Mouse (Mus musculus): Measurements from ENCODE around the gene Acox3. TPM values are rescaled to one million over a fixed set of nuclear protein-coding genes. Genes with fewer than 3 reads are reported as not detected.
"Not testable (repeated sequence)": the region's sequence is repeated elsewhere in the genome, so short reads cannot be mapped to it uniquely, and the experiment has no call there.

Gene Acox3
- polyA plus RNA-seq, 1 experiment from 2014 or later, result 12.0 TPM

GRCm38 (mm10) chr5:35584259-35584658 is 1.4 kb downstream of the Acox3 start:
- H3K4me2 ChIP-seq (ENCODE audit: low read length); H3K9me3 ChIP-seq (ENCODE audit: control insufficient read depth, low read length); H3K4me3 ChIP-seq (ENCODE audit: low read length); H3K27ac ChIP-seq (ENCODE audit: low read depth, low read length); ATAC-seq; H3K27me3 ChIP-seq (replicated peaks; ENCODE audit: control insufficient read depth, insufficient read depth, low read length); H3K9ac ChIP-seq (ENCODE audit: low read depth, low read length); H3K36me3 ChIP-seq (ENCODE audit: control insufficient read depth, insufficient read depth, low read length): not testable (repeated sequence)
- 89% methylated on average over 2 of the region's 2 CpGs for WGBS
- H3K4me1 ChIP-seq (ENCODE audit: control insufficient read depth, insufficient read depth, low read depth, low read length), result peaks cover 12% of the 10 kb centered on the region

GRCm38 (mm10) chr5:35591497-35591896 is 8.7 kb downstream of the Acox3 start:
- no peak for ATAC-seq
- no peak overlapping the region for H3K27ac ChIP-seq (ENCODE audit: low read depth, low read length)
- peaks cover 44% of the 10 kb centered on the region for H3K36me3 ChIP-seq (ENCODE audit: control insufficient read depth, insufficient read depth, low read length)
- peaks cover 8% of the 10 kb centered on the region for H3K9me3 ChIP-seq (ENCODE audit: control insufficient read depth, low read length)
- WGBS, result 95% methylated on average over 4 of the region's 4 CpGs
- H3K27me3 ChIP-seq (replicated peaks; ENCODE audit: control insufficient read depth, insufficient read depth, low read length), result no peaks in the 10 kb centered on the region
- H3K9ac ChIP-seq (ENCODE audit: low read depth, low read length), result no peak overlapping the region
- H3K4me1 ChIP-seq (ENCODE audit: control insufficient read depth, insufficient read depth, low read depth, low read length), result no peaks in the 10 kb centered on the region
- no peak overlapping the region for H3K4me2 ChIP-seq (ENCODE audit: low read length)
- no peak overlapping the region for H3K4me3 ChIP-seq (ENCODE audit: low read length)

GRCm38 (mm10) chr5:35592081-35592736 is 9.4 kb downstream of the Acox3 start:
- Histone ChIP-seq H3K27me3 (replicated peaks; ENCODE audit: control insufficient read depth, insufficient read depth, low read length) (no peaks in the 10 kb centered on the region), H3K4me1 (ENCODE audit: control insufficient read depth, insufficient read depth, low read depth, low read length) (no peaks in the 10 kb centered on the region), H3K9ac (ENCODE audit: low read depth, low read length) (no peak overlapping the region), H3K4me3 (ENCODE audit: low read length) (no peak overlapping the region), H3K4me2 (ENCODE audit: low read length) (no peak overlapping the region), H3K27ac (ENCODE audit: low read depth, low read length) (no peak overlapping the region), H3K36me3 (ENCODE audit: control insufficient read depth, insufficient read depth, low read length) (peaks cover 45% of the 10 kb centered on the region), H3K9me3 (ENCODE audit: control insufficient read depth, low read length) (peaks cover 8% of the 10 kb centered on the region)
- WGBS, result 78% methylated on average over 21 of the region's 21 CpGs
- ATAC-seq, result no peak

GRCm38 (mm10) chr5:35592824-35593223 is 10.0 kb downstream of the Acox3 start:
- Histone ChIP-seq H3K9me3 (ENCODE audit: control insufficient read depth, low read length) (peaks cover 8% of the 10 kb centered on the region), H3K4me3 (ENCODE audit: low read length) (no peak overlapping the region), H3K4me1 (ENCODE audit: control insufficient read depth, insufficient read depth, low read depth, low read length) (no peaks in the 10 kb centered on the region), H3K27ac (ENCODE audit: low read depth, low read length) (no peak overlapping the region), H3K4me2 (ENCODE audit: low read length) (no peak overlapping the region), H3K27me3 (replicated peaks; ENCODE audit: control insufficient read depth, insufficient read depth, low read length) (no peaks in the 10 kb centered on the region), H3K36me3 (ENCODE audit: control insufficient read depth, insufficient read depth, low read length) (peaks cover 47% of the 10 kb centered on the region), H3K9ac (ENCODE audit: low read depth, low read length) (no peak overlapping the region)
- no peak for ATAC-seq
- WGBS, result 75% methylated on average over 4 of the region's 4 CpGs

- ATAC-seq, result no peak
- Histone ChIP-seq H3K9ac (ENCODE audit: low read depth, low read length) (no peak overlapping the region), H3K36me3 (ENCODE audit: control insufficient read depth, insufficient read depth, low read length) (peaks cover 52% of the 10 kb centered on the region), H3K4me2 (ENCODE audit: low read length) (no peak overlapping the region), H3K4me1 (ENCODE audit: control insufficient read depth, insufficient read depth, low read depth, low read length) (no peaks in the 10 kb centered on the region), H3K9me3 (ENCODE audit: control insufficient read depth, low read length) (peaks cover 8% of the 10 kb centered on the region), H3K27me3 (replicated peaks; ENCODE audit: control insufficient read depth, insufficient read depth, low read length) (no peaks in the 10 kb centered on the region), H3K27ac (ENCODE audit: low read depth, low read length) (no peak overlapping the region), H3K4me3 (ENCODE audit: low read length) (no peak overlapping the region)
- WGBS, result 85% methylated on average over 6 of the region's 6 CpGs
Measured at GRCm38 (mm10) chr5:35593272-35593671, 10.4 kb downstream of the Acox3 start.

GRCm38 (mm10) chr5:35594768-35595167 is 11.9 kb downstream of the Acox3 start:
- no peak for ATAC-seq
- WGBS, result 95% methylated on average over 4 of the region's 4 CpGs
- H3K27me3 ChIP-seq (replicated peaks; ENCODE audit: control insufficient read depth, insufficient read depth, low read length), result no peaks in the 10 kb centered on the region
- no peak overlapping the region for H3K27ac ChIP-seq (ENCODE audit: low read depth, low read length)
- no peak overlapping the region for H3K4me2 ChIP-seq (ENCODE audit: low read length)
- H3K36me3 ChIP-seq (ENCODE audit: control insufficient read depth, insufficient read depth, low read length), result peaks cover 42% of the 10 kb centered on the region
- no peak overlapping the region for H3K9ac ChIP-seq (ENCODE audit: low read depth, low read length)
- peaks cover 8% of the 10 kb centered on the region for H3K9me3 ChIP-seq (ENCODE audit: control insufficient read depth, low read length)
- no peak overlapping the region for H3K4me3 ChIP-seq (ENCODE audit: low read length)
- no peaks in the 10 kb centered on the region for H3K4me1 ChIP-seq (ENCODE audit: control insufficient read depth, insufficient read depth, low read depth, low read length)

- Histone ChIP-seq H3K36me3 (ENCODE audit: control insufficient read depth, insufficient read depth, low read length) (peaks cover 40% of the 10 kb centered on the region), H3K9ac (ENCODE audit: low read depth, low read length) (no peak overlapping the region), H3K27ac (ENCODE audit: low read depth, low read length) (no peak overlapping the region), H3K4me3 (ENCODE audit: low read length) (no peak overlapping the region), H3K4me1 (ENCODE audit: control insufficient read depth, insufficient read depth, low read depth, low read length) (no peaks in the 10 kb centered on the region), H3K9me3 (ENCODE audit: control insufficient read depth, low read length) (peaks cover 5% of the 10 kb centered on the region), H3K27me3 (replicated peaks; ENCODE audit: control insufficient read depth, insufficient read depth, low read length) (no peaks in the 10 kb centered on the region), H3K4me2 (ENCODE audit: low read length) (no peak overlapping the region)
- 20% methylated on average over 4 of the region's 4 CpGs for WGBS
- peak; percentile 81 for ATAC-seq
Measured at GRCm38 (mm10) chr5:35595706-35596105, 12.9 kb downstream of the Acox3 start.

- Histone ChIP-seq H3K4me1 (ENCODE audit: control insufficient read depth, insufficient read depth, low read depth, low read length) (no peaks in the 10 kb centered on the region), H3K4me3 (ENCODE audit: low read length) (no peak overlapping the region), H3K9ac (ENCODE audit: low read depth, low read length) (no peak overlapping the region), H3K36me3 (ENCODE audit: control insufficient read depth, insufficient read depth, low read length) (peaks cover 36% of the 10 kb centered on the region), H3K27ac (ENCODE audit: low read depth, low read length) (no peak overlapping the region), H3K9me3 (ENCODE audit: control insufficient read depth, low read length) (no peaks in the 10 kb centered on the region), H3K27me3 (replicated peaks; ENCODE audit: control insufficient read depth, insufficient read depth, low read length) (no peaks in the 10 kb centered on the region), H3K4me2 (ENCODE audit: low read length) (no peak overlapping the region)
- no peak for ATAC-seq
- WGBS, result 87% methylated on average over 18 of the region's 18 CpGs
Measured at GRCm38 (mm10) chr5:35596169-35597160, 13.6 kb downstream of the Acox3 start.

GRCm38 (mm10) chr5:35600233-35600632 is 17.4 kb downstream of the Acox3 start:
- H3K36me3 ChIP-seq (ENCODE audit: control insufficient read depth, insufficient read depth, low read length), result peaks cover 34% of the 10 kb centered on the region
- H3K4me1 ChIP-seq (ENCODE audit: control insufficient read depth, insufficient read depth, low read depth, low read length), result no peaks in the 10 kb centered on the region
- 70% methylated on average over 11 of the region's 11 CpGs for WGBS

More at GRCm38 (mm10) chr5:35600233-35600632, 17.4 kb downstream of the Acox3 start:
- ATAC-seq, result no peak
- Histone ChIP-seq H3K27ac (ENCODE audit: low read depth, low read length) (no peak overlapping the region), H3K27me3 (replicated peaks; ENCODE audit: control insufficient read depth, insufficient read depth, low read length) (no peaks in the 10 kb centered on the region), H3K4me2 (ENCODE audit: low read length) (no peak overlapping the region), H3K4me3 (ENCODE audit: low read length) (no peak overlapping the region), H3K9me3 (ENCODE audit: control insufficient read depth, low read length) (no peaks in the 10 kb centered on the region), H3K9ac (ENCODE audit: low read depth, low read length) (no peak overlapping the region)

Data from hindbrain, embryonic 16.5 days (tissue).